Mouse (Mus musculus) myocyte (in vitro differentiated cells): Measurements from ENCODE around the gene Olfr1089.

ENCODE experiments used
- CEBPB ChIP-seq: IDR thresholded peaks from 2 replicates; pipeline ENCODE4 v1.6.1; 2011; ENCODE audit warnings: mild to moderate bottlenecking, moderate library complexity; ENCODE audit not compliant: poor library complexity, insufficient read depth, severe bottlenecking
- E2F4 ChIP-seq: IDR thresholded peaks from one replicate; pipeline ENCODE4 v1.6.1; 2011; ENCODE audit warnings: mild to moderate bottlenecking, control low read depth, moderate library complexity; ENCODE audit not compliant: insufficient read depth
- MAX ChIP-seq: IDR thresholded peaks from one replicate; pipeline ENCODE4 v1.6.1; 2011; ENCODE audit warnings: low read depth, mild to moderate bottlenecking, control low read depth
- MYOD1 ChIP-seq, 3 experiments: IDR thresholded peaks; one replicate each; pipeline ENCODE4 v1.6.1; 2011; ENCODE audit warnings: control low read depth in 2 of 3, low read depth in 2 of 3, mild to moderate bottlenecking in 2 of 3, moderate library complexity in 1 of 3; ENCODE audit not compliant: insufficient read length in 2 of 3, control insufficient read depth in 1 of 3
- MYOG ChIP-seq, 3 experiments: IDR thresholded peaks; one replicate each; pipeline ENCODE4 v1.6.1; 2011; ENCODE audit warnings: control low read depth in 2 of 3, low read depth in 2 of 3, mild to moderate bottlenecking in 2 of 3; ENCODE audit not compliant: insufficient read length in 2 of 3, control insufficient read depth in 1 of 3, insufficient read depth in 1 of 3
- POLR2A ChIP-seq: IDR thresholded peaks from one replicate; pipeline ENCODE4 v1.6.1; 2011; ENCODE audit warnings: low read depth, mild to moderate bottlenecking, control low read depth, moderate library complexity; ENCODE audit not compliant: insufficient read length
- POLR2AphosphoS2 ChIP-seq: IDR thresholded peaks from one replicate; pipeline ENCODE4 v1.6.1; 2011; ENCODE audit warnings: low read depth, control low read depth; ENCODE audit not compliant: insufficient read length
- REST ChIP-seq: IDR thresholded peaks from one replicate; pipeline ENCODE4 v1.6.1; 2011; ENCODE audit warnings: mild to moderate bottlenecking, control low read depth, moderate library complexity; ENCODE audit not compliant: insufficient read depth, insufficient read length
- SRF ChIP-seq: IDR thresholded peaks from one replicate; pipeline ENCODE4 v1.6.1; 2011; ENCODE audit warnings: low read depth; ENCODE audit not compliant: control insufficient read depth, insufficient read length
- TCF12 ChIP-seq: IDR thresholded peaks from one replicate; pipeline ENCODE4 v1.6.1; 2011; ENCODE audit warnings: mild to moderate bottlenecking, control low read depth; ENCODE audit not compliant: poor library complexity, insufficient read depth, severe bottlenecking
- TCF3 ChIP-seq: IDR thresholded peaks from one replicate; pipeline ENCODE4 v1.6.1; 2011; ENCODE audit warnings: low read depth, control low read depth; ENCODE audit not compliant: insufficient read length
- USF1 ChIP-seq: IDR thresholded peaks from one replicate; pipeline ENCODE4 v1.6.1; 2011; ENCODE audit warnings: low read depth, mild to moderate bottlenecking, control low read depth, moderate library complexity

GRCm38 (mm10) chr2:86758893-86759292, 25.4 kb upstream of the Olfr1089 start, which contains the start of gene Olfr1090:
- no peak for TF ChIP-seq POLR2AphosphoS2
- TF ChIP-seq E2F4 = no peak
- no peak for TF ChIP-seq CEBPB
- no peak for TF ChIP-seq POLR2A
- TF ChIP-seq USF1 = no peak
- no peak for TF ChIP-seq MYOG (IDR thresholded peaks at IDR 0.05; ENCODE audit: control insufficient read depth in 1 of 3, insufficient read depth in 1 of 3, insufficient read length in 2 of 3, low read depth in 2 of 3)
- TF ChIP-seq MYOD1 (IDR thresholded peaks at IDR 0.05; ENCODE audit: control insufficient read depth in 1 of 3, insufficient read length in 2 of 3, low read depth in 2 of 3) = no peak
- no peak for TF ChIP-seq TCF3
- TF ChIP-seq REST = no peak
- TF ChIP-seq TCF12 = no peak
- no peak for TF ChIP-seq MAX
- TF ChIP-seq SRF = no peak
